Mouse (Mus musculus) ES-Bruce4 (cell line): ENCODE measurements around the gene Syngap1. TPM values are rescaled to one million over a fixed set of nuclear protein-coding genes. Genes with fewer than 3 reads are reported as not detected.
A peak's percentile ranks its signal among the peaks of the same experiment; 100 is the strongest.
"Not testable (repeated sequence)": the region's sequence is repeated elsewhere in the genome, so short reads cannot be mapped to it uniquely, and the experiment has no call there.

Experiments used
- H3K27ac ChIP-seq: 2 replicates; pipeline ENCODE4 v1.5.1; 2012; ENCODE audit warnings: low read length, inconsistent platforms; ENCODE audit not compliant: insufficient read depth
- H3K27me3 ChIP-seq: 2 replicates; pipeline ENCODE4 v1.6.1; 2012; ENCODE audit warnings: mild to moderate bottlenecking, low read length, inconsistent platforms; ENCODE audit not compliant: control insufficient read depth, poor library complexity, insufficient read depth, severe bottlenecking
- H3K36me3 ChIP-seq: 2 replicates; pipeline ENCODE4 v1.6.1; 2012; ENCODE audit warnings: inconsistent platforms, mild to moderate bottlenecking, low read length, moderate library complexity; ENCODE audit not compliant: control insufficient read depth, poor library complexity, insufficient read depth, severe bottlenecking
- H3K4me1 ChIP-seq: one replicate; pipeline ENCODE4 v1.8.1; 2011; ENCODE audit warnings: low read length; ENCODE audit not compliant: control insufficient read depth, insufficient read depth
- H3K4me3 ChIP-seq: 2 replicates; pipeline ENCODE4 v1.5.1; 2011; ENCODE audit warnings: low read depth, mild to moderate bottlenecking, low read length
- H3K9ac ChIP-seq: 2 replicates; pipeline ENCODE4 v1.6.1; 2012; ENCODE audit warnings: low read depth, mild to moderate bottlenecking, inconsistent platforms; ENCODE audit not compliant: poor library complexity, severe bottlenecking
- H3K9me3 ChIP-seq: replicated peaks from 2 replicates; pipeline ENCODE4 v1.6.1; 2012; ENCODE audit warnings: mild to moderate bottlenecking, low read length, inconsistent platforms; ENCODE audit not compliant: control insufficient read depth, poor library complexity, insufficient read depth, severe bottlenecking
- CTCF ChIP-seq: IDR thresholded peaks from one replicate; pipeline ENCODE4 v1.8.1; 2011; ENCODE audit warnings: low read depth, low read length
- EP300 ChIP-seq: IDR thresholded peaks from 2 replicates; pipeline ENCODE4 v1.6.1; 2011; ENCODE audit warnings: low read depth, low read length; ENCODE audit not compliant: insufficient read depth
- POLR2A ChIP-seq: IDR thresholded peaks from one replicate; pipeline ENCODE4 v1.8.1; 2011; ENCODE audit warnings: low read length; ENCODE audit not compliant: insufficient read depth
- polyA plus RNA-seq: library from polyadenylated mRNA; stranded (reverse); fragments of >200 nt; gene quantifications from 2 replicates; pipeline ENCODE4 v1.2.4, GENCODE M21; 2011; ENCODE audit warnings: low read depth; ENCODE audit not compliant: missing spikeins, insufficient read depth, insufficient read length

Gene Syngap1
- polyA plus RNA-seq, 1 experiment, result 23.5 TPM

GRCm38 (mm10) chr17:26904320-26904719 is 36.7 kb upstream of the Syngap1 start:
- Histone ChIP-seq H3K4me3 (no peak overlapping the region), H3K9ac (no peak overlapping the region), H3K36me3 (no peaks in the 10 kb centered on the region; the same call in 1 of the 2 replicates), H3K27ac (no peak overlapping the region), H3K9me3 (peaks cover 23% of the 10 kb centered on the region), H3K4me1 (no peaks in the 10 kb centered on the region), H3K27me3 (no peaks in the 10 kb centered on the region)
- no peak for TF ChIP-seq CTCF
- TF ChIP-seq EP300, result no peak
- TF ChIP-seq POLR2A, result no peak

GRCm38 (mm10) chr17:26907506-26907905 is 33.5 kb upstream of the Syngap1 start:
- peaks cover 23% of the 10 kb centered on the region for H3K9me3 ChIP-seq
- not testable (repeated sequence) for H3K27ac ChIP-seq, H3K9ac ChIP-seq, H3K4me1 ChIP-seq, H3K27me3 ChIP-seq, H3K36me3 ChIP-seq, H3K4me3 ChIP-seq

- no peaks in the 10 kb centered on the region for H3K9me3 ChIP-seq
- no peak overlapping the region for H3K4me3 ChIP-seq
- no peak for TF ChIP-seq CTCF
- TF ChIP-seq POLR2A, result no peak
- no peak for TF ChIP-seq EP300
- H3K36me3 ChIP-seq, result peaks cover 12% of the 10 kb centered on the region; the same call in 1 of the 2 replicates
- H3K27me3 ChIP-seq, result no peaks in the 10 kb centered on the region
- no peak overlapping the region for H3K9ac ChIP-seq
- H3K27ac ChIP-seq, result no peak overlapping the region
- no peaks in the 10 kb centered on the region for H3K4me1 ChIP-seq
These were observed 25.8 kb upstream of the Syngap1 start for GRCm38 (mm10) chr17:26915248-26915647.

- Histone ChIP-seq H3K9me3 (no peaks in the 10 kb centered on the region), H3K4me1 (no peaks in the 10 kb centered on the region), H3K27me3 (no peaks in the 10 kb centered on the region), H3K4me3 (peak within 1 kb of the TSS; percentile 83), H3K36me3 (peaks cover 23% of the 10 kb centered on the region), H3K9ac (peak within 1 kb of the TSS; percentile 70), H3K27ac (peak within 1 kb of the TSS; percentile 76)
- TF ChIP-seq EP300, result peak; percentile 68; the same call in 1 of the 2 replicates
- peak; percentile 100 for TF ChIP-seq CTCF
- TF ChIP-seq POLR2A, result peak; percentile 91
These were observed 24.2 kb upstream of the Syngap1 start, which contains the start of gene Kifc5b for GRCm38 (mm10) chr17:26916711-26917482. TSS of gene Kifc5b (plus strand) at chr17:26917091.

GRCm38 (mm10) chr17:26917560-26917959 is 23.5 kb upstream of the Syngap1 start:
- H3K9ac ChIP-seq, result peak overlapping the region; percentile 70
- not testable (repeated sequence) for H3K9me3 ChIP-seq, H3K27me3 ChIP-seq, H3K4me1 ChIP-seq
- peak overlapping the region; percentile 83 for H3K4me3 ChIP-seq
- peak overlapping the region; percentile 76 for H3K27ac ChIP-seq
- peaks cover 28% of the 10 kb centered on the region for H3K36me3 ChIP-seq

GRCm38 (mm10) chr17:26918343-26918742 is 22.7 kb upstream of the Syngap1 start:
- no peaks in the 10 kb centered on the region for H3K27me3 ChIP-seq
- H3K36me3 ChIP-seq, result peaks cover 33% of the 10 kb centered on the region
- peak overlapping the region; percentile 61 for H3K4me3 ChIP-seq
- no peak for TF ChIP-seq EP300
- TF ChIP-seq POLR2A, result no peak
- TF ChIP-seq CTCF, result no peak
- no peak overlapping the region for H3K27ac ChIP-seq
- no peaks in the 10 kb centered on the region for H3K4me1 ChIP-seq
- H3K9me3 ChIP-seq, result no peaks in the 10 kb centered on the region
- peak overlapping the region; percentile 70 for H3K9ac ChIP-seq

GRCm38 (mm10) chr17:26919516-26919915 is 21.5 kb upstream of the Syngap1 start:
- not testable (repeated sequence) for H3K27ac ChIP-seq, H3K4me1 ChIP-seq, H3K9me3 ChIP-seq, H3K4me3 ChIP-seq, H3K27me3 ChIP-seq, H3K9ac ChIP-seq
- H3K36me3 ChIP-seq, result peaks cover 41% of the 10 kb centered on the region

GRCm38 (mm10) chr17:26922368-26922767 is 18.7 kb upstream of the Syngap1 start:
- H3K27ac ChIP-seq, H3K4me3 ChIP-seq, H3K9ac ChIP-seq, H3K9me3 ChIP-seq, H3K27me3 ChIP-seq, H3K4me1 ChIP-seq: not testable (repeated sequence)
- H3K36me3 ChIP-seq, result peaks cover 60% of the 10 kb centered on the region

GRCm38 (mm10) chr17:26925414-26925813 is 15.6 kb upstream of the Syngap1 start:
- not testable (repeated sequence) for H3K4me3 ChIP-seq, H3K27me3 ChIP-seq, H3K27ac ChIP-seq, H3K9me3 ChIP-seq, H3K4me1 ChIP-seq, H3K9ac ChIP-seq
- peaks cover 65% of the 10 kb centered on the region for H3K36me3 ChIP-seq
